Mouse (Mus musculus) right cerebral cortex, postnatal 10 days (tissue): ENCODE data around the gene Polr3c.
"Not testable (repeated sequence)": the region's sequence is repeated elsewhere in the genome, so short reads cannot be mapped to it uniquely, and the experiment has no call there.

Experiments used
- DNase-seq, 2 experiments: peaks; one replicate each; pipeline ENCODE4 v3.0.0; 2021; ENCODE audit warnings: low spot score in 2 of 2

Polr3c gene

DNA sequence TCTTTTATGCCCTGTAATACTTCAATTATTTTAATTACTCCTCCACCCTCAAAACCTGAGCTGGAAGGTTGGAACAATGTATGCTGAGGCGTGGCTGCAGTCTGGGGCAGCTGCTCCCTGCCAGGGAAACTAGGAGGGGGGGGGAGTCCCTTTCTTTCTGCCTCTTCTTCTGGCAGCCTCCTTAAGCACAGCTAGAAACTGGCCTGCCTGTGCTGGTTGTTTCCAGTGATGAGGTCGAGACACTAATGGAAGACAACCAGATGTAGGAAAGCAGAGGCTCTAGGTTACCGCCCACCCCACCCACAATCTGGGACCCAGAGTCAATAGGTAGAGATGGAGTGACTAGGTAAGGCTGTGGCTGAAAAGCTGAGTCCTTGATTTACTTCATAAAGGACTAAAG is 51.7 kb downstream of the Polr3c start:
- no peak for DNase-seq

DNA sequence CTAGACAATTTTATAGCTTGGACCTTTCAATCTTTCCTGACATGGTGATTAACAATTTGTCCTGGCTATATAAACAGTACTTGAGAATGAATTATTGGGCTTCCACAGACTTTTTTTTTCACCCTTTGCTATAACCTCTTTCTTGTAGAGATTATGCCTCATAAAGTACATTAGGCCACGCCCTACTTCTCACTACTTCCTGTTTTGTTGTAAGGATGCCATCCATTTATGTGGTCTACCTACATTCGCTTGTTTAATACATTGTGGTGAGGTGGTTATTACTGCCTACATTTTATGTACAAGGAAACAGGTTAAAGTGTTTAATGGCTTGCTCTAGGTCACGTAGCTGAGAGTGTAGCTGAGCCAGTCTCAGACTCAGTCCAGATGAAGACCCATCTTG is 52.3 kb downstream of the Polr3c start:
- DNase-seq, result no peak

DNA sequence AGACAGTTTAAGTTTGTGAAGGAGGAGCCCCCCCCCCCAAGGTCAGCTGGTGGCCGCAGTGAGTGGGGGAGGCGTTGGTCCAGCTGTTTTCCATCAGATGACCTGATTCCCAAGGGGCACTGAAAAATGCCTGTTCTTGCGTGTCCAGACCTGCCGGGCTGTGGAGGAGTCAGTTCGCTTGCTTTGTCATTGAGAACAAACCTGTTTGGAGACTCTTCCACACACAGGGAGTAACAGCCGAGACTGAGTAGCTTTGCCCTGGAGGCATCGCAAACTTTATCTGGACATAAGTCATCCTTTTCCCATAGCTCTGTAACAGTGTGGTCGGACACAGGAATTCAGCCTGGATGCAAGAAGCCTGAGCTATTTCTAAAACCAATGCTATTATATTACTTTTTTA is 53.0 kb downstream of the Polr3c start:
- no peak for DNase-seq

DNA sequence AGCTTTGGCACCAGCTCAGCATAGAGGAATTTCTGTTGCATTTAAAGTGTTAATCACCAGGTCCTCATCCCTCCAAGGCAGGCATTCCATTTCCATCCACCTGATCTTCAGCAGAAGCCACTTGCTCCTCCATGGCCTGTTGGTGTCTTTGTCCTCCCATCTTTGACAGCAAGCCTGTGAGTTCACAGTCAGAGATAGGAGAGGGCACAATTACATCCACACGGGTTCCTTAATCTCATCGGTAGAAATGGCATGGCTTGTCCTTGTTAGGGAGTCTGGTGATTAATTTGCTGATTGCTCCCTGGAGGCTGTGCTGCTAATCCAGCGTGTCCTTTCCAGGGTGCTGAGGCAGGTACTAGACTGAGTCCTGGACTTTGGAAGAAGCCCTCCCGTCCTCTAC is 53.9 kb downstream of the Polr3c start:
- no peak for DNase-seq

DNA sequence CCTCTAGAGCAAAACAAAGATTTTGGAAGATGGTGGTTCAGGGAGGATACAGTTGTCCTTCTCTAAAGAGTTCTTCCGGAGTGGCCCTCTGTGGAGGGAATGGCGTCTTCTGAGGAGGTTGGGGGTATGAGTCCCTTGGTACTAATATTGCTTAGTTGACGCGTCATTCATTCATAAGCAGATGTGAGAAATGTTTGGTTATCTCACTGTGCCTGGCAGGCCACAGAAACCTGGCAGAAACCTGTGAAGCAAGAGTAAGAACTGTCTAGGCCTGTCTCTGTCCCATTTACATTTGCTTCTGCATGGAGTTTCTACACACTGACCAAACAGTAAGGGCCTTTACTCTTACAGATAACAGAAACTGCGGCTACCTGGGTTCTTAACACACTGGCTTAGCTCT is 55.9 kb downstream of the Polr3c start:
- no peak for DNase-seq

DNA sequence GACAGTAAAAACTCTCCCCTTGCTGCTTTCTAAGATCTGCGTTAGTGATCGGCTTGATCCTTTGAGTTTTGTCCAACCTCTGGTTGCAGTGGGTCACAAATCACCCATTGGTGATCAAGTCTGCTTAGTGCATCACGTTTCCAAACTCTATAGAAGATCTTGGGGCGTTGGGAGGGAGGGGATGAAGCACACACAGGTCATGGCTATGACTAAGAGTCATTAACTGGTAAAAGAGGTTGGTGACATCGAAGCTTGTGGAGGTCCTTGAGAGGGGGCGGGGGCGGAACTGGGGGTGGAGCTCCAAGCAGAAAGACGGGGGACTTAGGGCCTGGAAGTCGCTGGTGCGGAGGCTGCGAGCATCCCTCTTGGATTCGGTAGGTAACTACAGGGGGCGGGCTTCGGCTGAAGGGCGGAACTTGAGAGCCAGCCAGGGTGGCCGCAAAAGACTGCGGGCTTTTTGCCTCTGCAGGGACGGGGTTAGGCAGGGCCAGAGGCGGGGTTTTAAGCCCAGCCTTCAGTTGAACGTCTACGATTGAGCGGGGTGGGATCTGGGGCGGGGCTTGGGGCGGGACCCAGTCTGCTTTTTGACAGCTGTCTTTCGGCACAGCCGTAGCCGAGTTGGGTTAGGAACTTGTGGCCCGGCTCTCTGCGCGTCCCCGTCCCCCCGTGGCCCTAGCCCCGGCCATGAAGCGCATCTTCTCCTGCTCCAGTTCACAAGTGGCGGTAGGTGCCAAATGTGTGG is 57.5 kb downstream of the Polr3c start, which contains the start of gene Ankrd35:
Gene Ankrd35, plus strand, starts transcription at position 405 of the 742 bp plus-strand sequence.
- DNase-seq, result peak; percentile 78 to 82

DNA sequence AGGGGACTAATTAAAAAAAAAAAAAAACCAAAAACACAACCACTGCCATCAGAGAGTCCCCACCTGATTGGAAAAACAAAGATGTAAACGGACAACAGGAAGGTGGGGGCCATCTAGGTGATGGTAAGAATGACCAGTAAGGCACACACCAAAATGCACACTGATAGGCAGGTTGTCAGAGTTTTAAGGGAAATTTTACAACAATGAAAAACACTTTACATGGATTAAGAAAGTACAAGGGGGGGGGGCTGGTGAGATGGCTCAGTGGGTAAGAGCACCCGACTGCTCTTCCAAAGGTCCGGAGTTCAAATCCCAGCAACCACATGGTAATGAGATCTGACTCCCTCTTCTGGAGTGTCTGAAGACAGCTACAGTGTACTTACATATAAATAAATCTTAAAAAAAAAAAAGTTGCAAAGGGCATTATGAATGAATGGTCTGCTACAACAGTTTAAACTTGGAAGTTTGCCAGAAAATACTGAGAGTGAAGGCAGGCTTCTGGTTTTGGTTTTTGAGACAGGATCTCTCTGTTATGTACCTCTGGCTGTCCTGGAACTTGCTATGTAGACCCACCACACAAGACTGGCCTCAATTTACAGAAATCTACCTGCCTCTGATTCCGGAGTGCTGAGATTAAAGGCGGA is 58.9 kb downstream of the Polr3c start:
- DNase-seq, result no peak

DNA sequence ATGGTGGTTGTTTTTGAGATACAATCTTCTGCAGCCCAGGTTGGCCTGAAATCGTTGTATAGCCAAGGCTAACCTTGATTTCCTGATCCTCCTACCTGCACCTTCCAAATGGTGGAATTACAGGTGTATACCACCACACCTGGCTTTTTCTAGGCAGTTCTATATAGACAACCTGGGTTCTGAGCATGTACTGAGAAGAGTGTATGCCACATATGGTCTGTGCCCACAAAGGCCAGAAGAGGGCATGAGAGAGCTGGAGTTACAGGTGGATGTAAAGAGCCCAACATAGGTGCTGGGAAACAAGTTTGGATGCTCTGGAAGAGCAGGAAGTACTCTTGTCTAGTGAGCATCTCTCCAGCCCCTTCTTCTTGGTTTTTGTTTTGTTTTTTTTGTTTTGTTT is 60.1 kb downstream of the Polr3c start:
- no peak for DNase-seq

DNA sequence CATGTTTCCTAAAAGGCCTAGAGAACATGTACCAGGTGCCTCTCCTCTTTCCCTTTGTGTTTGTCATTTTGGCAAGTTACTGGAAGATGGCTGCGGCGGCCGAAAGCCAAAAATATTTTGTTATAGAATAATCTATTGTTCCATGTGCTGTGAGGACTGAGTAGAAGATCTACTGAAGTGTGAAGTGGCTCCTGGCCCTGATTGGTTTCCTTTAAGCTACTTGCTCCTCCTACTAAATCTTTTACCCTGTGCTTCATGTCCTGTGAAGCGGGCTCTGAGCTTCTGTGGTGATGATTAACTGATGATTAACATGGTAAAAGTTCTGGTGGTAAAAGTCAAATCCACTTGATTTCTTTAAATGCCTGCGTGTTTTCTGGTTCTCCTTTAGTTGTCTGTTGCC is 60.5 kb downstream of the Polr3c start:
- DNase-seq, result no peak

DNA sequence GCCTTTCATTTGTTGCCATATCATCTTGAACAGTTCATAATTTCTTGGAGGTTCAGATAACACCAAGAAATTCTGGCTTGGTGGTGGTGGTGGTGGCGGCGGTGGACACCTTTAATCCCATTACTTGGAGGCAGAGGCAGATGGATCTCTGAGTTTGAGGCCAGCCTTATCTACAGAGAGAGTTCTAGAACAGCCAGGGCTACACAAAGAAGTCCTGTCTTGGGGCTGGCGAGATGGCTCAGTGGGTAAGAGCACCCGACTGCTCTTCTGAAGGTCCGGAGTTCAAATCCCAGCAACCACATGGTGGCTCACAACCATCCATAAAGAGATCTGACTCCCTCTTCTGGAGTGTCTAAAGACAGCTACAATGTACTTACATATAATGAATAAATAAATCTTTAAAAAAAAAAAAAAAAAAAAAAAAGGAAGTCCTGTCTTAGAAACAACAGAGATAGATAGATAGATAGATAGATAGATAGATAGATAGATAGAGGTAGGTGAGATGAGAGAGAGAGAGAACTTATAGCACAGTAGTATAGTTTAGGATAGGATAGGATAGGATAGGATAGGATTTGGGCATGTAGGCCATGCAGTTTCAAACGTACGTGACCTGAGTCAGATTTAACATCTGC is 61.6 kb downstream of the Polr3c start:
- not testable (repeated sequence) for DNase-seq

DNA sequence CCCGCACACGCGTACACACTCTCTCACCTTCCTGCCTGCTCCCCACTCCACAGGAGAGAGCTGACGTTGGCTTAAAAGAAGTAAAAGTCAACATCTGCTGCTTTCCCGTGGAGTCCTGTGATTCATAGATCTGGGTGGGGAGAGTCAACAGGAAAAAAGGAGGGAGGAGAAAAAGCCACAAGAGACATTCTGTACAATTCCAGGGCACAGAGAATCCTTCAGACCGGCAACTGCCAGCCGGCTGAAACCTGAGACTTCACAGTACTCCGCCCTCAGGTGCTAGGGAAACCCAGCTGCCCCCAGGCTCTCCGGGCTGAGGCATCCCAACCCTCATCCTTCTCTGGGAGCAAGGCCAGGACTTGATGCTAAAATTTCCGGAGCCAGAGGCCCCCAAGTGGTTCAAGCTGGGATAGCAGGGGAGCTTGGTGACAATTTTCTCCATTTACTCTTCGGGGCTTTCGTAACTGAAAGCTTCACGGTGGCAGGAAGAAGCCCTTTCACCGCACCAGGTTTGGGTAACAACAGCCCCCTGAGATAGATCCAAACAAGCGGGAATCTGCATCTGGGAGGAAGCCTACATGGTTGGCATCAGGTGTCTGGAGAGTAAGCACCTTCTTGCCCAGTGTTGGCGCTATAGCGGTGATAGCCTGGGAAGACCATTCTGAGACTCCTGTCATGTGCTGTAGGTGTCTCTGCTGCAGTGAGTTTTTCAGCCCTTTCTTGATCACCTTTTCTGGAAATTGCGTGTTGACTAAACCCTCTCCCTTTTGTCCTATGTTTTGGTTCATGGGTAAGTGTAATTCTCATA is 63.8 kb downstream of the Polr3c start:
- peak; percentile 88 to 90 for DNase-seq

DNA sequence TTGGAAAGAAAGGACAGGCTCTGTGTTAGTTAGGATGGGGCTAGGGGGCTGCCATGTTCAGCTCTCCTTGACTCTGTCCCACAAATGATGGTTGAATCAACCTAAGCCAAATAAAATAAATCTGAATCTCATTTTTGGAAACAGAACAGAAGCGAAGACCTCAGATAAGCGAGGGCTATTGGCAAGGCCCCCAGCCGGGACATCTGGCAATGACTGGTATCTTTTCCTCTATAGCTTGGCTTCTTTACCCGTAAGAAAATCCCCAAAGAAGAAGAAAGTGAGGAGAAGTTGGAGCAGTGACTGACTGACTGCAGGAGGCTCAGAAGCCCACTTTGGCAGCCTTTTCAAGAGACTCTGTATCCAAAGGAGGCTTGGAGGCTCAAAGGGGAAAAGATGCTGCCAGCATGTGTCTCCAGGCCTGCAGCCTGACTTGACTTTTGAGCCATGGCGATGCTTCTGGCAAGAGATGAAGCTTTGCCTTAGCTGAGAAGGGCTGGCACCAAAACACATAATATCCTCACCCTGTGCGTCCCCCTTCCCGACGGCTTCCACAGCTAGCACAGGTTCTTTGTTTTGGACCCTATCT is 64.6 kb downstream of the Polr3c start:
- no peak for DNase-seq
